Mouse (Mus musculus): ENCODE measurements around the gene Eva1a. TPM values are rescaled to one million over a fixed set of nuclear protein-coding genes. Genes with fewer than 3 reads are reported as not detected.

Eva1a gene
- total RNA-seq, 2 experiments from 2014 or later, result 0.64 to 0.67 TPM

- intact Hi-C loops (cut with DNase I), result no loop called here
- no peak for DNase-seq
Observed at GRCm38 (mm10) chr6:82059896-82060295, 19.1 kb downstream of the Eva1a start.

- intact Hi-C loops (cut with DNase I), result no loop called here
- no peak for DNase-seq
Observed at GRCm38 (mm10) chr6:82065230-82065629, 24.4 kb downstream of the Eva1a start.

GRCm38 (mm10) chr6:82066515-82067081 is 25.8 kb downstream of the Eva1a start:
- DNase-seq, result no peak
- intact Hi-C loops (cut with DNase I), result no loop called here

- no peak for DNase-seq
- intact Hi-C loops (cut with DNase I), result no loop called here
Observed at GRCm38 (mm10) chr6:82070459-82070858, 29.6 kb downstream of the Eva1a start.

- no peak for DNase-seq
- intact Hi-C loops (cut with DNase I), result no loop called here
Observed at GRCm38 (mm10) chr6:82073011-82073410, 32.2 kb downstream of the Eva1a start.

- intact Hi-C loops (cut with DNase I), result no loop called here
- no peak for DNase-seq
Observed at GRCm38 (mm10) chr6:82073567-82073966, 32.7 kb downstream of the Eva1a start.

GRCm38 (mm10) chr6:82076364-82076763 is 35.5 kb downstream of the Eva1a start:
- intact Hi-C loops (cut with DNase I), result no loop called here
- no peak for DNase-seq

GRCm38 (mm10) chr6:82078875-82079274 is 38.0 kb downstream of the Eva1a start:
- intact Hi-C loops (cut with DNase I), result no loop called here
- DNase-seq, result no peak

- intact Hi-C loops (cut with DNase I), result no loop called here
- DNase-seq, result no peak
Observed at GRCm38 (mm10) chr6:82083655-82084054, 42.8 kb downstream of the Eva1a start.

GRCm38 (mm10) chr6:82084235-82084634 is 43.4 kb downstream of the Eva1a start:
- no peak for DNase-seq

GRCm38 (mm10) chr6:82085313-82085908 is 44.6 kb downstream of the Eva1a start:
- intact Hi-C loops (cut with DNase I), result no loop called here
- no peak for DNase-seq

More at GRCm38 (mm10) chr6:82084235-82084634, 43.4 kb downstream of the Eva1a start:
- intact Hi-C loops (cut with DNase I), result no loop called here

GRCm38 (mm10) chr6:82088133-82088532 is 47.3 kb downstream of the Eva1a start:
- DNase-seq, result no peak
- intact Hi-C loops (cut with DNase I), result no loop called here

GRCm38 (mm10) chr6:82091773-82092172 is 50.9 kb downstream of the Eva1a start:
- DNase-seq, result no peak
- intact Hi-C loops (cut with DNase I), result no loop called here

GRCm38 (mm10) chr6:82097705-82098104 is 56.9 kb downstream of the Eva1a start:
- no peak for DNase-seq
- intact Hi-C loops (cut with DNase I), result no loop called here

GRCm38 (mm10) chr6:82098456-82098855 is 57.6 kb downstream of the Eva1a start:
- intact Hi-C loops (cut with DNase I), result no loop called here
- DNase-seq, result no peak

- intact Hi-C loops (cut with DNase I), result no loop called here
- DNase-seq, result no peak
Observed at GRCm38 (mm10) chr6:82110473-82110872, 69.6 kb downstream of the Eva1a start.

- DNase-seq, result no peak
- intact Hi-C loops (cut with DNase I), result no loop called here
Observed at GRCm38 (mm10) chr6:82111111-82111510, 70.3 kb downstream of the Eva1a start.

GRCm38 (mm10) chr6:82111540-82111939 is 70.7 kb downstream of the Eva1a start:
- intact Hi-C loops (cut with DNase I), result no loop called here

GRCm38 (mm10) chr6:82112127-82113090 is 71.6 kb downstream of the Eva1a start:
- intact Hi-C loops (cut with DNase I), result no loop called here
- DNase-seq, result no peak

More at GRCm38 (mm10) chr6:82111540-82111939, 70.7 kb downstream of the Eva1a start:
- no peak for DNase-seq

- intact Hi-C loops (cut with DNase I), result no loop called here
- DNase-seq, result no peak
Observed at GRCm38 (mm10) chr6:82115335-82115965, 74.6 kb downstream of the Eva1a start.

GRCm38 (mm10) chr6:82116176-82116575 is 75.3 kb downstream of the Eva1a start:
- DNase-seq, result no peak
- intact Hi-C loops (cut with DNase I), result no loop called here

All from gastrocnemius, postnatal 36 days (tissue).